Mouse (Mus musculus): ENCODE results near the gene Ercc6l2.

Ercc6l2 gene

DNA sequence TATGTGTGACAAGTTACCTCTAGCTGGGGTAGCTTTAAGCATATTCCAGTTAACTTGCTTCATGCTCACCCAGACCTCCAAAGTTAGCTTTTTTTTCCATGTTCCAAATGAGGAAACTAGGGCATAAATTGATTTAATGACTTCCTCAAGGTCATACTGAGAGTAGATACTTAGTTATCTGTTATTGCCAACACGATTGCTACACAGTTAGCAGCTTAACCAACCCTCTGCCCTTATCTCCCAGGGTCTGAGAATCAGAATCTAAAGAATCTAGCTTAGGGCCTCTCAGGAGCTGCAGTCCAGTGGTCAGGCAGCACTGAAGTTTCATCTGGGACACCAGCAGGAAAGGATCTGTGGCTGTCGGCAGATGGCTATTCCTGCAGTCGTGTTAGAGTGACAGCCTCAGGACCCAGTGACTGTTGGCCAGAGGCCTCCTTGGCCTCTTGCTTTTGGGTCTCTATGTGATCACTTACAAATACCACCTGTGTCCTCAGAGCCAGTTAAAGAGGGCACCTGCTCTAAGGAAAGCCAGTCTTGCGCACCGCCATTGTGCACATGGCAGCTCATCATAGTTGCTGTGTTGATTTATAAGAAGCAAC, 115.0 kb downstream of the Ercc6l2 start:
- no peak for DNase-seq (ENCODE audit: low spot score in 2 of 2)

- no peak for DNase-seq (ENCODE audit: low spot score in 2 of 2)
These were observed 115.5 kb downstream of the Ercc6l2 start for GRCm38 (mm10) chr13:63930525-63930924.

GRCm38 (mm10) chr13:63936369-63936768, 121.3 kb downstream of the Ercc6l2 start:
- DNase-seq (ENCODE audit: low spot score in 2 of 2) = no peak

DNA sequence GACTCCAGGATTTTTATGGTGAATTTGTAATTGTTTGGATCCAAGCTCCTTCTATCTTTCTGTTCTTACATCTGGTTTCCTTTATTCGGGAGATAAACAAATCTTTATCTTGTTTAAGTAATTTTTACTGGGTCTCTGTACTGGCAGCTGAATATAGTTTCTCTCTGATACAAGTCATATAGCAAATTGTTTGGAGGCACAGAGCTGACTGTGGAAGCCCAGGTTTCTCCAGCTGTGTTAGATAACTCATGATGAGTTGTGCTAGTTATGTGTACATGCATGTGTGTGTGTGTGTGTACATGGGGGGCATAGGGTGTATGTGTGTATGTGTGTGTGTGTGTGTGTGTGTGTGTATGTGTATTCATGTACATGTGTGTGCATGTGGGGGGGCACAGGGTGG, 125.2 kb downstream of the Ercc6l2 start:
- DNase-seq (ENCODE audit: low spot score in 2 of 2) = no peak

DNA sequence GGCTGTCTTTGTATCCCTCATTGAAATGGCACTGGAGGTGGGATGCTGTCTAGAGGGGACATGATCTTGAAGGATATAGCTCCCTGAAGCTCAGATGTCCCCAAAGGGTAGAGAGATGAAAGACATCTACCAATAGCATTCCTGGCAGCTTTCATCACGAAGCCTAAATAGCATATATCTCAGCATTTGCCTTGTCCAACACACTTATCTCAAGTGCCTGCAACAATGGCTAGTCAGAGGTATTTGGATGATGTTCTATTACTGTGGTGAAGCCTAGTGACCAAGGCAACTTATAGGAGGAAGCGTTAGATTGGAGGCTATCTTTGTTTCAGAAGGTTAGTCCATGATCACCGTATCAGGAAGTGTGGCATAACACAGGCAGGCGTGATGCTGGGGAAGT, 126.1 kb downstream of the Ercc6l2 start:
- DNase-seq (ENCODE audit: low spot score in 2 of 2) = no peak

DNA sequence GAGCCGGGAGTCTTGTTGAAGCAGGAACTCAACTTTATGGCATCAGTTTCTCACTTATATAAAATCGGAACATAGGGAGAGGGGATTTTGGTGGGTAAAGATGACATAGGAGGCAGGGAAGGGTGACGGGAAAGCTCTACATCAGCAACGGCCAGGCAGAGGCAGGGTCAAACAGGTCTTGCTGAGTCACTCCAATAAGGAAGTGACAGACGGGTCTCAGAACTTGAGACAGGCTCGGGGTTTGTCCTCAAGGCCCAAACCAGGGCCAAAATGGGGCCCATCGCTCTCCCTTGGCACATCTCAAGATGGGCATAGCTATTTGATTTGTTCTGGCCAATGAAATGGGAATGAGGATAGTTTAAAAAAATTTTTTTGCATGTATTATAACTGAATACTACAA, 128.6 kb downstream of the Ercc6l2 start:
- DNase-seq (ENCODE audit: low spot score in 2 of 2) = no peak

DNA sequence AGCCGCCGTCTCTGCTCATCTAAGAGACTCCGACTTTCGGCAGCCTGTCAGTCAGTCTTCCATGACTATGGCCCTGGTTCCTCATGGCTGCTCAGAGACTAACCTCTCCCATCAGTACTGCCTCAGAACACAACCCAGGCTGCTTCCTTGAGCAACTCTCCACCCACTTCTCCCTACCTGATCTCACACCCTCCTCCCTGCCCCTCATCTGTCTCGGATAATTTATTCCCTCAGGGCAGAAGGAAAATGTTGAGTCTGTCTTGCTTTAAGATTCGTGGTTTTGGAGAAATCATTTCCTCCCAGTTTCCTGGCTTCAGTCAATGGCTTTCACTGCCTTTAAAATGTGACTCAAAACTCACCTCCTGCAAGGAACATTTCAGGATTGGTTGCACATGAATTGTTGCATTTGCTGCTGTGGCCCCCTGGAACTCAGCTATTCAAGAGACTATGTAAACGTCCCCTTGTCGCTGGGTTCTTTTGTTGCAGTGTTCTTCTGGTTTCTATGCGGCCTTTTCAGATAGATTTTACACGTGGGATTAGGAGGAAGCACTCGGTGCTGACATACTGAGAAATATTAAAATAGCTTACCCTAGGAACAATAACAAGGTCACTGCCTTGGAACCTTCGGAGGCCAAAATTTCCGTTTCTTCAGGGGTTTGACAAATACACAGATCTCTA, 129.4 kb downstream of the Ercc6l2 start:
- DNase-seq (ENCODE audit: low spot score in 2 of 2) = no peak
